Mouse (Mus musculus) lung, adult 2 months (tissue): ENCODE data around the gene Lrrc74a. TPM values are rescaled to one million over a fixed set of nuclear protein-coding genes. Genes with fewer than 3 reads are reported as not detected.
A peak's percentile ranks its signal among the peaks of the same experiment; 100 is the strongest.

ENCODE experiments used
- DNase-seq: peaks from one replicate; pipeline ENCODE4 v3.0.0; 2022
- H3K4me1 ChIP-seq: fragments of 200-500 bp; 2 replicates; pipeline ENCODE4 v1.6.1; 2011; ENCODE audit warnings: low read length; ENCODE audit not compliant: control insufficient read depth, insufficient read depth
- H3K4me3 ChIP-seq: fragments of 200-500 bp; replicated peaks from 2 replicates; pipeline ENCODE3; 2011; ENCODE audit warnings: low read depth, mild to moderate bottlenecking, control low read depth, low read length; ENCODE audit errors: extremely low read depth
- CTCF ChIP-seq: fragments of 200-500 bp; IDR thresholded peaks from 2 replicates; pipeline ENCODE4 v1.5.1; 2011; ENCODE audit warnings: mild to moderate bottlenecking, low read length, control low read depth; ENCODE audit not compliant: insufficient read depth
- POLR2A ChIP-seq: fragments of 200-500 bp; IDR thresholded peaks from 2 replicates; pipeline ENCODE4 v1.6.1; 2011; ENCODE audit warnings: low read depth, mild to moderate bottlenecking, control low read depth, low read length, borderline replicate concordance; ENCODE audit errors: extremely low read depth
- WGBS: fragments of 180-500 bp; shearing (Covaris S2); methylation state at CpG from one replicate; pipeline ENCODE4 v1.1.7; 2018; 5-methylcytosine and 5-hydroxymethylcytosine counted together
- polyA plus RNA-seq: library from polyadenylated mRNA; depleted of rRNA; stranded (reverse); fragments of >200 nt; gene quantifications from 2 replicates; pipeline ENCODE4 v1.2.3, GENCODE M21; 2012

The Lrrc74a gene
- polyA plus RNA-seq, 1 experiment, result not detected

- no peak overlapping the region for H3K4me3 ChIP-seq
- no peak for TF ChIP-seq POLR2A
- peak; percentile 73 for TF ChIP-seq CTCF
- peak; percentile 59 for DNase-seq
- peaks cover 13% of the 10 kb centered on the region for H3K4me1 ChIP-seq
- WGBS, result 35% methylated on average over 20 of the region's 20 CpGs
These were observed 33.9 kb downstream of the Lrrc74a start for GRCm38 (mm10) chr12:86767868-86768631.

GRCm38 (mm10) chr12:86768986-86769580, 34.9 kb downstream of the Lrrc74a start:
- WGBS, result 36% methylated on average over 4 of the region's 4 CpGs
- Histone ChIP-seq H3K4me1 (peaks cover 13% of the 10 kb centered on the region), H3K4me3 (no peak overlapping the region)
- TF ChIP-seq CTCF (peak; percentile 93), POLR2A (no peak)
- DNase-seq, result peak; percentile 78

- Histone ChIP-seq H3K4me3 (no peak overlapping the region), H3K4me1 (peaks cover 13% of the 10 kb centered on the region)
- DNase-seq, result no peak
- TF ChIP-seq POLR2A (no peak), CTCF (no peak)
These were observed 35.6 kb downstream of the Lrrc74a start for GRCm38 (mm10) chr12:86769819-86770218.

- no peak overlapping the region for H3K4me3 ChIP-seq
- DNase-seq, result peak; percentile 65
- H3K4me1 ChIP-seq, result peaks cover 14% of the 10 kb centered on the region
- no peak for TF ChIP-seq CTCF
- TF ChIP-seq POLR2A, result peak; percentile 49; the same call in 1 of the 2 replicates
- 9% methylated on average over 4 of the region's 4 CpGs for WGBS
These were observed 36.1 kb downstream of the Lrrc74a start for GRCm38 (mm10) chr12:86770261-86770670.

- TF ChIP-seq CTCF (no peak), POLR2A (no peak)
- WGBS, result 36% methylated on average over 3 of the region's 3 CpGs
- DNase-seq, result no peak
- no peak overlapping the region for H3K4me3 ChIP-seq
- peaks cover 19% of the 10 kb centered on the region for H3K4me1 ChIP-seq
These were observed 36.8 kb downstream of the Lrrc74a start for GRCm38 (mm10) chr12:86770927-86771326.

GRCm38 (mm10) chr12:86771823-86772427, 37.8 kb downstream of the Lrrc74a start:
- Histone ChIP-seq H3K4me3 (no peak overlapping the region), H3K4me1 (peaks cover 28% of the 10 kb centered on the region)
- 9% methylated on average over 12 of the region's 12 CpGs for WGBS
- TF ChIP-seq CTCF (peak; percentile 96), POLR2A (no peak)
- DNase-seq, result peak; percentile 85

- WGBS, result 10% methylated on average over 3 of the region's 3 CpGs
- DNase-seq, result no peak
- Histone ChIP-seq H3K4me1 (peaks cover 28% of the 10 kb centered on the region), H3K4me3 (no peak overlapping the region)
- TF ChIP-seq CTCF, result no peak
- TF ChIP-seq POLR2A, result no peak
These were observed 38.4 kb downstream of the Lrrc74a start for GRCm38 (mm10) chr12:86772551-86772950.

- Histone ChIP-seq H3K4me3 (no peak overlapping the region), H3K4me1 (peaks cover 17% of the 10 kb centered on the region)
- TF ChIP-seq CTCF (no peak), POLR2A (peak; percentile 37; the same call in 1 of the 2 replicates)
- WGBS, result 17% methylated on average over 7 of the region's 7 CpGs
- peak; percentile 51 for DNase-seq
These were observed 41.6 kb downstream of the Lrrc74a start for GRCm38 (mm10) chr12:86775561-86776280.

- 44% methylated on average over 7 of the region's 7 CpGs for WGBS
- no peak for TF ChIP-seq POLR2A
- TF ChIP-seq CTCF, result no peak
- no peak for DNase-seq
- Histone ChIP-seq H3K4me3 (no peak overlapping the region), H3K4me1 (peaks cover 15% of the 10 kb centered on the region)
These were observed 42.2 kb downstream of the Lrrc74a start for GRCm38 (mm10) chr12:86776341-86776860.
